Mouse (Mus musculus): ENCODE results near the gene Mms22l. TPM values are rescaled to one million over a fixed set of nuclear protein-coding genes. Genes with fewer than 3 reads are reported as not detected.
"Not testable (repeated sequence)": the region's sequence is repeated elsewhere in the genome, so short reads cannot be mapped to it uniquely, and the experiment has no call there.

Gene Mms22l
- total RNA-seq (2021): 1 to 10 TPM; 2.7 to 3.3 TPM
- long read RNA-seq: 0 reads

DNA sequence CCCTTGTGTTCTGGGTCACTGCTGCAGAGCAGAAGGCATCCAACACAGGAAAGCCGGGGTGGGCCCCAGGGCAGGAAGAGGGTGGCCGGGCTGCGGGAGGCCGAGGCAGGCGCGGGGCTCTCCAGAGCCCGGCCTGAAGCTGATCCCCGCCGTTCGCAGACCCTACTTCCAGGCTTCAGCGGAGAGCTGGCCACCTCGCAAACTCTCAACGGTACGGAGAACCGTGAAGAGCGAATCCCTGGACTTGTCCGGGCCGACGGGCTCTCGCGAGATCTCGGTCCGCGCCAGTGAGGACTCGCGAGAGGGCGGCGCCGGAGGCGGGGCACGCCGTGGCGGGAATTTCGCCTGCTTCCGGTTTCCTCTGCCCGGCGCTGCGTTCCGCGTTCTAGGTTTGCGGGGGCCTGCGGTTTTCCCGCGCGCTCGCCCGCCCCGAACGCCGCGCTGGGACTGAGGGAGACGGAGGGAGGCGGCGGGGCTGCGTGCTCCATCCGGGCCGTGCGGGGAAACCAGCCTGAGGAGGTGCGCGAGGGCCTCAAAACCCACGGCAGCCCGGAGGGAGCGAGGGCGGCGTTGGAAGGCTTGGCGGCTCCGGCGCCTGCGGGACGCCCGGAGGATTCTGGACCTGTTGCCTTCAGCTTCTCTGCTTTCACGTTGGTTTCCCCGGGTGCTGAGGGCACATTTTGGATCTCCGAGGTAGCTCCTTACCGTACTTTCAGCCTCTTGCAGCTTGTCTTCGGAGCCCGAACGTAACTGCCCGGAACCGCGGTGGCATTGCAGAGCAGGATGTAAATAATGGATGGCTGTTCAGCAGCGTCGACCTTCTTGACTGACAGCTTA lies at the start of gene Mms22l:
Gene Mms22l (plus strand): TSS at position 336 of the 837 bp plus-strand sequence.
- DNase-seq (ENCODE audit: low spot score in 2 of 2): peak; percentile 89 to 96

GRCm38 (mm10) chr4:24484046-24484445 lies 12.2 kb upstream of the Mms22l start:
- not testable (repeated sequence) for DNase-seq (ENCODE audit: low spot score in 2 of 2)

GRCm38 (mm10) chr4:24496953-24497319 lies 685 bp downstream of the Mms22l start:
- no peak for DNase-seq (ENCODE audit: low spot score in 2 of 2)

DNA sequence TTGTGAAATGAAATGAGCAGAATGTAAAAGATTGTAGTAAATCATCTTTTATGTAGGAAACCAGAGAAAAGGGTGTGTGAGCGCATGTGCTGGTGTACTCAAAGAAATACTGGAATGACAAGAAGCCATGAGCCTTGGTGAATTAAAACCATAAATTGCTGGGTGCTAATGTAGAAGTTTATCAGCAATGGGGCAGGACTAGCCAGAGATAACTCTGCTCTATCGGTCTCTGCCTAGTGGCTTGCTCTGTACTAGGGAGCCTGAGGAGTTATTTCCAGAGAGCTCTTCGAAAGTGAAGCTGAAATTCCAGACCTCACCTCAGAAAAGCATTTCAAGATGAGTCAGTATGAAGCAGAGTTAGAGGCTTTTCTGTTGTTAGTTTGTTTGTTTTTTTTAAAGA lies 12.9 kb downstream of the Mms22l start:
- DNase-seq (ENCODE audit: low spot score in 2 of 2): no peak

- no peak for DNase-seq (ENCODE audit: low spot score in 2 of 2)
Observed at GRCm38 (mm10) chr4:24536989-24537388, 40.7 kb downstream of the Mms22l start.

DNA sequence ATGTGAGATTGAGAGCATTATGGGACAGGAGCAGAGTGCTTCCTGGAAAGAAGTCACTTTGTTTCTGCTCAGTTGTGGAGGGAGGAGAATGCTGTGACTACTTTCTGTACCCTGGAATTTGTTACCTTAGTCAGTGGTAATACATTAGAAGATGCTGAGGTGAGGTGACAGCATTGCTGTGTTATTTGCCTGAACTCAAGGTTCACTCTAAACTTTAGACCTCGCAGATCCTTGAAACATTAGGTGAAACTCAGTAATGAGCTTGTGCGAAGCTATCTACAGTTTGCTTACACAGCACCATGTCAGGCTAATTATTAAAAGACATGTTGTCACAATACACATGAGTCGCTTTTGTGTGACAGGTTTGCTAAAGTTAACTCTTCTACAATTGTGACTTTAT lies 47.2 kb downstream of the Mms22l start:
- no peak for DNase-seq (ENCODE audit: low spot score in 2 of 2)

GRCm38 (mm10) chr4:24544677-24545151 lies 48.5 kb downstream of the Mms22l start:
- DNase-seq (ENCODE audit: low spot score in 2 of 2): peak; percentile 58 to 70

DNA sequence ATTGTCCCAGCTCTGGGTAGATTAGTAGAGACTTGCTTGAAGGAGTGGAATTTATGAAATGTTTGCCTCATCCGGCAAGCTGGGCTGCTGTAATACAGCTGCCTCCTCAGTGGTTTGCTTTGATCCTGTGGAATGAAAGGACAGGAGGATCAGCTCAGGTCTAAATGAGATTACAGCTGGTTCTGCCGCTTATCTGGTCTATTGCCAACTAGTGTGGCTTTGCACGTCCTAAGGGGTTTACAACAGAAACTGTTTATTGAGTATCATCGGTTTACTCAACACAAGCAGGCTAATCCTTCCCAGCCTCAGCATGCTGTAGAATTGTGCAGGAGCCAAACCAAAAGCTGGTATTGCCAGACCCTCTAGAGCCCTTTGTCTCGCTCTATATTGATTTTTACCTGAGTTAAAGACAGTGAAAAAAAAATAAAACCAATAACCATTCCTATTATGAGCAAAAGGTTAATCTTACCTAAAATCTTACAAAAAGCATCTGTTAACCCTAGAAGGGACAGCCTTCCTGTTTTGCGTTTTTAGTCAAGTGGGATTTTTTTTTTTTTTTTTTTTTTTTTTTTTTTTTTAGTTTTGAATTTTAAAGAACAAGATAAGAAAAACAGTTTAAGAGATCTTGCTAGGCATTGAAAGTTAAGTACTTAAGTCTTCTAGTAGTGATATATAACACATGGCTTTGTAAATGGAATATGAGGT lies 60.0 kb downstream of the Mms22l start:
- DNase-seq (ENCODE audit: low spot score in 2 of 2): no peak

DNA sequence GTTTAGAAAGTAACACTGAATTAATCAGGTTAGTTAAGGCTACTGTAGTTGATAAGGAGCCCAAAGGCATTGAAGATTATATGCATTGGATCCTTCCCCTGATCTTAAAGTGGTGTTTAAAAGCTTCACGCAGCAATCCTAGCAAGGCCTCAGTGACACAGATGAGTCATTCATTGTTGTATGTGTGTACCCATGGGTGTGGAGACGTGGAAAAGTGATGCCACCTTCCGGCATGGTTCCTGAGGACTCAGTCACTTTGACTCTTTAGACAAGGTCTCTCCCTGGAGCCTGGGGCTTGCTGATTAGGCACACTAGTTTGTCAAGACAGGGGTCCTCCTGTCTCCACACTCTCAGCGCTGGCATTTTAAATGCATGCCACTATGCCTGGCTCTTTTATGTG lies 60.9 kb downstream of the Mms22l start:
- no peak for DNase-seq (ENCODE audit: low spot score in 2 of 2)

GRCm38 (mm10) chr4:24568026-24568425 lies 71.8 kb downstream of the Mms22l start:
- DNase-seq (ENCODE audit: low spot score in 2 of 2): no peak

DNA sequence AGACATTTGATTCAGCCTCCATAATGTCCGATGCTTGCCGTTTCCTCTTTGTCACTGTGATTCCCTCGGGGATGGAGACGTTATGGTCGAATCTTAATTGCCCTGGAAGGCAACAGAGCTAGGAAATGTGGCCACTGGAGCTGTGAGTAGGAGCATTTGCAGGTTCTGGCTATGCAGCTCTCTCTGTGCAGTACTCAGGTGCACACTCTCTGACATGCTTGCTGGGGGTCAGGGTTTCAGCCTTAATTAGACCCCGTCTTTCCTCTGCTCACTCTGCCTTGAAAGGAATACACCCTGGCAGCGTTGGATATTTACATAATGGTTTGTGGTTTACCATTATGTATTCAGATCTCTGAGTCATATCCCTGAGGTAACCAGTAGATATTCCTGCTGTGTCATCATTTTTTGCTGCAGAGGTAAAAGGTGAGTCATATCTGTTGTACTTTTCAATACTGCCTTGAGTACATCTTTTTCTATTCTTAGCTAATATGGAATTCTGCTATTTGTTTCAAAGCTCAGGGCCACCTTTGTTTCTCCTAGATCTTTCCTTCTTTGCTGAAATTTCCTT lies 72.8 kb downstream of the Mms22l start:
- DNase-seq (ENCODE audit: low spot score in 2 of 2): no peak

DNA sequence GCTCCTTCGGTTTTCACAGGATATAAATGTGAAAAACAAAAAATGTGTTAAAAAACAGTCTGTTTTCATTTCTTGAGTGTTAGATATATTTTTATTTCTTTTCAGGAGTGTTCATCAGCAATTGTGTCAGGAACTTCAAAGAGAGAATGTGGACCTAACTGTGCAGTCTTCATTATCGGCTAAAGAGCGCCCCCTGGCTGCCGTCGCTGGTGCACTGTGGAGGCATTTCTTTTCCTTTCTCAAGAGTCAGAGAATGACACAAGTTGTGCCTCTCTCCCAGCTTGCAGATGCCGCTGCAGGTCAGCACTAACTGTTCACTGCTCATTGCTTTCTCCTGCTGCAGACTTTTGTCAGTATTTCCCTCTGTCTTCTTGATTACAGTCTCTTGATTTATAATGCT lies 78.0 kb downstream of the Mms22l start:
- peak; percentile 89 to 91 for DNase-seq (ENCODE audit: low spot score in 2 of 2)

DNA sequence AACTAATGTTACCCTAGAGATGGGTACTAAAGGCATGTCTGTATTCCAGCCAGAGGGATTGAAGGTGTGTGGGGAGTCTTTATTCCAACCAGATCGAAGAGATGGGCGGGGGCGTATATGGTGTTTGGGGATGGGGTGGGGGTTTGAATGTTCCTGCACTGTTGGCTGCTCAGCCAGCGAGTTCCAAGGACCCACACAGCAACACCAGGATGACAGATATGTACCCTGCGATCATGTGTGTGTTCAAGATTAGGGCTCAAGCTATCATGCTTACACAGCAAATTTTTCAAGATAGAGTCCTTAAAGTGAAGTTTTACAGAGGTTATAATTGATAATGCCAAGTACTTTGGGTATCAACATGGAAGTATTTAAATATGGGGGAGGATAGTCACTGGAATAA lies 81.3 kb downstream of the Mms22l start:
- no peak for DNase-seq (ENCODE audit: low spot score in 2 of 2)

- DNase-seq (ENCODE audit: low spot score in 2 of 2): no peak
Observed at GRCm38 (mm10) chr4:24582295-24582694, 86.0 kb downstream of the Mms22l start.

DNA sequence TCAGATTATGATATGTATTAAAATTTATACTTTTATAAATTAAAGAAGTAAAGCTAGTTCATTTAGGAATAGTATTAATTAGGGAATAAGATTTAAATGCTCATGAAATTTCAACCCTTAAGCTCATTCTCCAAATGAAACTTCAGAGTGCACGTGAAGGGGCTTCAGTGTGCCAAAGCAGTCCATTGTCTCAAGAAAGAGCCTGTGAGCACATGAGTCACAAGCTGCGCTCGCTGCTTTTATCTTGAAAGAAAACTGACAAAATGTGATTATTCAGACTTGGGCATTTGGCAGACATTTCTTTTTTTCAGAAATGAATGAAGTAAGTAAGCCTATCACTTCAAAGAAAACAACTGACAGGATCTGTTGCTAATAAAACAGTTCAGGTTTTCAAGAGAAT lies 87.7 kb downstream of the Mms22l start:
- no peak for DNase-seq (ENCODE audit: low spot score in 2 of 2)

- no peak for DNase-seq (ENCODE audit: low spot score in 2 of 2)
Observed at GRCm38 (mm10) chr4:24594824-24595223, 98.6 kb downstream of the Mms22l start.

- no peak for DNase-seq (ENCODE audit: low spot score in 2 of 2)
Observed at GRCm38 (mm10) chr4:24596942-24597611, 100.8 kb downstream of the Mms22l start.

DNA sequence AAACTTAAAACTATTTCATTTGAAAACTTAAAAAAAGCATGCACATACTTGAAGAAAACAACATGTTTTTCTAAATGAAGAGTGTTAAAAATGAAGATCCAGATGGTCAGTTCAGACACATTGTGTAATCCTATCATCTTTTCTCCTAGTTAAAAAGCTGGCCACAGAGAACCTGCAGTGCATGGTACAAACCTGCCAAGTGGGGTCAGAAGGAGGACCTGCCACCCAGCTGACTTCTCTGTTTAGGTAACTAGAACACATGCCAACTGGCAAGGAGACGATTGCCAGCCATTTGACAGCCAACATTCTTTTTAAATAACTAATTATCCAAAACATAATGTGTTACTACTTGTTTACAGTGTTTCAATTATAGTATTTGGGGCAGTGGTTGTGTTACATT lies 102.4 kb downstream of the Mms22l start:
- no peak for DNase-seq (ENCODE audit: low spot score in 2 of 2)

- no peak for DNase-seq (ENCODE audit: low spot score in 2 of 2)
Observed at GRCm38 (mm10) chr4:24601711-24602110, 105.5 kb downstream of the Mms22l start.

DNA sequence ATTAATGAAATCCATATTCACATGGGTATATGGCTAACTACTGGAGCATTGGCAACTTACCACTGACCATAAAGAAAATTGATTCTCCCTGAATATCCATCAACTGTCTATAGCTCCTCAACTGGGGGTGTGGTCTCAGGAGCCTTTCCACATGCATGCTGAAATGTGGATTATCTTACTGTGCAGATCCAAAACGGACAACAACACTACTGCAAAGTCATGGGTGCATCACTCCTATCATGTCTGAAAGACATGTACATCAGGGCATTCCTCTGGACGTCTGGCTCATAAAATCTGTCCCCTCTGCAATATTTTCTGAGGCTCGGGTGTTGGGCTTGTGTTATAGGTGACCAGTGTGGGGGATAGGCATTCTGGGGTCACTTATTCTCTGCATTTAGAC lies 112.8 kb downstream of the Mms22l start:
- no peak for DNase-seq (ENCODE audit: low spot score in 2 of 2)

- DNase-seq (ENCODE audit: low spot score in 2 of 2): no peak
Observed at GRCm38 (mm10) chr4:24609564-24609963, 113.3 kb downstream of the Mms22l start.

GRCm38 (mm10) chr4:24620005-24620404 lies 123.8 kb downstream of the Mms22l start:
- DNase-seq (ENCODE audit: low spot score in 2 of 2): no peak
